Mouse (Mus musculus): ENCODE data around the gene Cpeb2.

The Cpeb2 gene

GRCm38 (mm10) chr5:43232480-43233315 lies at the start of gene Cpeb2:
Gene Cpeb2 (plus strand): TSS chr5:43233170.
- peak; percentile 93 for DNase-seq (ENCODE audit: low read depth, low spot score)

- DNase-seq (ENCODE audit: low read depth, low spot score), result no peak
Measured at GRCm38 (mm10) chr5:43183556-43183955, 49.4 kb upstream of the Cpeb2 start.

GRCm38 (mm10) chr5:43184834-43185233 lies 48.1 kb upstream of the Cpeb2 start:
- DNase-seq (ENCODE audit: low read depth, low spot score), result no peak

- DNase-seq (ENCODE audit: low read depth, low spot score), result no peak
Measured at GRCm38 (mm10) chr5:43185478-43185877, 47.5 kb upstream of the Cpeb2 start.

- no peak for DNase-seq (ENCODE audit: low read depth, low spot score)
Measured at GRCm38 (mm10) chr5:43200686-43201085, 32.3 kb upstream of the Cpeb2 start.

GRCm38 (mm10) chr5:43206495-43207053 lies 26.4 kb upstream of the Cpeb2 start:
- DNase-seq (ENCODE audit: low read depth, low spot score), result no peak

GRCm38 (mm10) chr5:43217468-43217867 lies 15.5 kb upstream of the Cpeb2 start:
- peak; percentile 65 for DNase-seq (ENCODE audit: low read depth, low spot score)

- no peak for DNase-seq (ENCODE audit: low read depth, low spot score)
Measured at GRCm38 (mm10) chr5:43217987-43218846, 14.8 kb upstream of the Cpeb2 start.

- DNase-seq (ENCODE audit: low read depth, low spot score), result no peak
Measured at GRCm38 (mm10) chr5:43218847-43219132, 14.2 kb upstream of the Cpeb2 start.

- DNase-seq (ENCODE audit: low read depth, low spot score), result no peak
Measured at GRCm38 (mm10) chr5:43223359-43223758, 9.6 kb upstream of the Cpeb2 start.

GRCm38 (mm10) chr5:43224245-43224644 lies 8.7 kb upstream of the Cpeb2 start:
- no peak for DNase-seq (ENCODE audit: low read depth, low spot score)

GRCm38 (mm10) chr5:43226160-43226559 lies 6.8 kb upstream of the Cpeb2 start:
- no peak for DNase-seq (ENCODE audit: low read depth, low spot score)

GRCm38 (mm10) chr5:43227607-43228006 lies 5.4 kb upstream of the Cpeb2 start:
- DNase-seq (ENCODE audit: low read depth, low spot score), result no peak

GRCm38 (mm10) chr5:43231061-43231460 lies 1.9 kb upstream of the Cpeb2 start:
- DNase-seq (ENCODE audit: low read depth, low spot score), result no peak

- no peak for DNase-seq (ENCODE audit: low read depth, low spot score)
Measured at GRCm38 (mm10) chr5:43232149-43232479, 856 bp upstream of the Cpeb2 start.

- peak; percentile 67 for DNase-seq (ENCODE audit: low read depth, low spot score)
Measured at GRCm38 (mm10) chr5:43233316-43234181, 579 bp downstream of the Cpeb2 start.

GRCm38 (mm10) chr5:43234321-43235185 lies 1.6 kb downstream of the Cpeb2 start:
- peak; percentile 16 for DNase-seq (ENCODE audit: low read depth, low spot score)

GRCm38 (mm10) chr5:43235186-43235785 lies 2.3 kb downstream of the Cpeb2 start:
- DNase-seq (ENCODE audit: low read depth, low spot score), result peak; percentile 50

GRCm38 (mm10) chr5:43235997-43236396 lies 3.0 kb downstream of the Cpeb2 start:
- no peak for DNase-seq (ENCODE audit: low read depth, low spot score)

GRCm38 (mm10) chr5:43236476-43236875 lies 3.5 kb downstream of the Cpeb2 start:
- no peak for DNase-seq (ENCODE audit: low read depth, low spot score)
